9 mouse cellular contexts compared by ENCODE assay signal in the genomic region with DNA sequence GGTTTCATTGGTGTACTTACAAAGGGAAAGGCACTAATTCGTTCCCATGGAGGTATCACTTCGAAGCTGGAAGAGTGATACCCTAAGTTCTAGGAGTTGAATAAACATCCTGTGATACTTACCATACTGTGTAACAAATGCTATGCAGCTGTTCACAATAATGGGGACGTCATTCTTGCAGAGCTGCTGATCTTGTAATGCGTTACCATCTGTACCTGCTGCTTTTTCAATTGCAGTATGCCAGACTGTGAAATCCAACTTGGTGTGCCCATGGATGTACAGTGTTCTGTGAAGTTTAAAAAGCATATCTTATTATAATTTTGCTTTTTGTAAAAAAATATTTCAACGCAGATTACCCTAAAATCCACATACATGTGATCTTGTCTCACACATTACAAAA.
"Had no signal": no experiment of that assay in that cellular context is flagged by ENCODE, and none has a peak within 500 bp of the region (broad histone marks: within the 10 kb centered on the region; RNA-seq: fewer than 3 reads in every experiment).

No protein-coding gene starts in this region.

- H3K27ac ChIP-seq: kidney, embryonic 15.5 days; liver, embryonic 14.5 days; neural tube, embryonic 13.5 days had no signal

- H3K4me1 ChIP-seq: kidney, embryonic 15.5 days; neural tube, embryonic 13.5 days had no signal

- H3K9me3 ChIP-seq: kidney, embryonic 15.5 days; neural tube, embryonic 13.5 days had no signal

- DNase-seq: kidney, adult 2 months; kidney, postnatal 14 days; lung, adult 18-20 months; midbrain, embryonic 14.5 days; right cerebral cortex, postnatal 14 days; thymus, postnatal 36 days had no signal

- H3K4me2 ChIP-seq: kidney, embryonic 15.5 days; neural tube, embryonic 13.5 days had no signal

- H3K27me3 ChIP-seq: kidney, embryonic 15.5 days; neural tube, embryonic 13.5 days had no signal

- H3K4me3 ChIP-seq: kidney, embryonic 15.5 days; neural tube, embryonic 13.5 days had no signal

- H3K36me3 ChIP-seq: kidney, embryonic 15.5 days; neural tube, embryonic 13.5 days had no signal

- H3K9ac ChIP-seq: kidney, embryonic 15.5 days; liver, embryonic 14.5 days; neural tube, embryonic 13.5 days had no signal
